Mouse (Mus musculus) limb, embryonic 11.5 days (tissue): ENCODE results near the gene Hnrnpab. TPM values are rescaled to one million over a fixed set of nuclear protein-coding genes. Genes with fewer than 3 reads are reported as not detected.
"Not testable (repeated sequence)": the region's sequence is repeated elsewhere in the genome, so short reads cannot be mapped to it uniquely, and the experiment has no call there.

Experiments
- ATAC-seq: fragments of 200-750 bp; cut with Nextera tagmentation; 2 replicates; pipeline ENCODE4 v1.8.0; 2017; ENCODE audit warnings: low read depth; ENCODE audit not compliant: insufficient number of reproducible peaks, low FRiP score, low TSS enrichment
- DNase-seq: peaks from one replicate; pipeline ENCODE4 v3.0.0-alpha.2; 2015; ENCODE audit warnings: low spot score
- H3K27ac ChIP-seq: fragments of 300-500 bp; sonication (generic); replicated peaks from 2 replicates; pipeline ENCODE4 v1.5.1; 2014; ENCODE audit warnings: low read depth, mild to moderate bottlenecking, low read length
- H3K27me3 ChIP-seq: fragments of 300-500 bp; sonication (generic); 2 replicates; pipeline ENCODE4 v1.6.1; 2014; ENCODE audit warnings: mild to moderate bottlenecking, low read length, mixed read lengths; ENCODE audit not compliant: control insufficient read depth, insufficient read depth
- H3K36me3 ChIP-seq: fragments of 300-500 bp; sonication (generic); 2 replicates; pipeline ENCODE4 v1.6.1; 2014; ENCODE audit warnings: mild to moderate bottlenecking, low read length, moderate library complexity, mixed read lengths; ENCODE audit not compliant: control insufficient read depth, insufficient read depth
- H3K4me1 ChIP-seq: fragments of 300-500 bp; sonication (generic); 2 replicates; pipeline ENCODE4 v1.6.1; 2014; ENCODE audit warnings: low read length, mixed read lengths; ENCODE audit not compliant: control insufficient read depth, insufficient read depth
- H3K4me2 ChIP-seq: fragments of 300-500 bp; sonication (generic); 2 replicates; pipeline ENCODE4 v1.6.1; 2014; ENCODE audit warnings: low read depth, mild to moderate bottlenecking, moderate library complexity; ENCODE audit not compliant: severe bottlenecking
- H3K4me3 ChIP-seq: fragments of 300-500 bp; sonication (generic); 2 replicates; pipeline ENCODE4 v1.5.1; 2014; ENCODE audit warnings: low read depth, low read length
- H3K9ac ChIP-seq: fragments of 300-500 bp; sonication (generic); 2 replicates; pipeline ENCODE4 v1.6.1; 2014; ENCODE audit warnings: mild to moderate bottlenecking, low read length
- H3K9me3 ChIP-seq: fragments of 300-500 bp; sonication (generic); 2 replicates; pipeline ENCODE4 v1.6.1; 2016; ENCODE audit warnings: low read length; ENCODE audit not compliant: control insufficient read depth
- WGBS: fragments of 180-500 bp; shearing (Covaris S2); extraction: QIAGEN DNeasy Blood & Tissue Kit; methylation state at CpG from one replicate; pipeline ENCODE4 v1.1.7; 2014; 5-methylcytosine and 5-hydroxymethylcytosine counted together
- polyA plus RNA-seq: library from polyadenylated mRNA; unstranded; fragments of >200 nt; fragmentation: Nextera tagmentation; extraction: Ambion mirVana; gene quantifications from 2 replicates; pipeline ENCODE4 v1.2.1, GENCODE M21; 2014

Hnrnpab gene
- polyA plus RNA-seq, 1 experiment from 2014 or later, result 796 TPM

- ATAC-seq, result peak; percentile 91
- Histone ChIP-seq H3K27ac (no peak within 1 kb of the TSS), H3K36me3 (peaks cover 15% of the 10 kb centered on the region; the same call in 1 of the 2 replicates)
These were observed 12.9 kb upstream of the Hnrnpab start, which contains the start of gene Nhp2 for GRCm38 (mm10) chr11:51619409-51620060. Gene Nhp2, plus strand, starts transcription at chr11:51619735.

DNA sequence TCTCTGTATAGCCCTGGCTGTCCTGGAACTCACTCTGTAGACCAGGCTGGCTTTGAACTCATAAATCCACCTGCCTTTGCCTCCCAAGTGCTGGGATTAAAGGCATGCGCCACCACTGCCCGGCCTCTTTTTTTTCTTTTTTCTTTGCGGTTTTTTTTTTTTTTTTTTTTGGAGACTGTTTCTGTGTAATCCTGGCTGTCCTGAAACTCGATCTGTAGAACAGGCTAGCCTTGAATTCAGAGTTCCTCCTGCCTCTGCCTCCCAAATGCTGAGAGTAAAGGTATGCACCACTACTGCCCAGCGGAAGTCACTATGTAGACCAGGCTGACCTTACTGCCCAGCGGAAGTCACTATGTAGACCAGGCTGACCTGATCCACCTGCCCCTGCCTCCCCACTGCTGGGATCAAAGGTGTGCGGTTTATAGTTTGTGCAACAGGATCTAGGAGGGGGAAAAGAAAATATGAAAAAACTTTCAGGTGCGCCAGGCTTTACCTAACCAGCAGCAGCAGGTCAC lies 12.3 kb upstream of the Hnrnpab start:
- no peak overlapping the region for H3K27ac ChIP-seq
- peak overlapping the region; percentile 76; the same call in 1 of the 2 replicates for H3K4me2 ChIP-seq
- no peaks in the 10 kb centered on the region for H3K9me3 ChIP-seq
- DNase-seq (no peak), ATAC-seq (peak; percentile 27; the same call in 1 of the 2 replicates)
- no peak overlapping the region for H3K9ac ChIP-seq
- H3K36me3 ChIP-seq, result peaks cover 12% of the 10 kb centered on the region; the same call in 1 of the 2 replicates
- 57% methylated on average over 8 of the region's 8 CpGs for WGBS
- no peaks in the 10 kb centered on the region for H3K27me3 ChIP-seq
- H3K4me1 ChIP-seq, result peaks cover 6% of the 10 kb centered on the region; the same call in 1 of the 2 replicates
- peak overlapping the region; percentile 81 for H3K4me3 ChIP-seq

More at GRCm38 (mm10) chr11:51619409-51620060, 12.9 kb upstream of the Hnrnpab start, which contains the start of gene Nhp2:
- peaks cover 6% of the 10 kb centered on the region; the same call in 1 of the 2 replicates for H3K4me1 ChIP-seq
- H3K4me3 ChIP-seq, result peak within 1 kb of the TSS; percentile 81
- under 1% methylated on average over 51 of the region's 51 CpGs for WGBS
- no peaks in the 10 kb centered on the region for H3K27me3 ChIP-seq
- H3K9me3 ChIP-seq, result no peaks in the 10 kb centered on the region
- peak within 1 kb of the TSS; percentile 77 for H3K9ac ChIP-seq
- peak; percentile 95 for DNase-seq
- H3K4me2 ChIP-seq, result peak within 1 kb of the TSS; percentile 76

GRCm38 (mm10) chr11:51617693-51618092 lies 11.0 kb upstream of the Hnrnpab start:
- peak; percentile 81 for DNase-seq
- peaks cover 4% of the 10 kb centered on the region; the same call in 1 of the 2 replicates for H3K36me3 ChIP-seq
- H3K4me2 ChIP-seq, result no peak overlapping the region
- H3K4me3 ChIP-seq, result no peak overlapping the region
- 4% methylated on average over 4 of the region's 4 CpGs for WGBS
- no peaks in the 10 kb centered on the region for H3K27me3 ChIP-seq
- H3K9me3 ChIP-seq, result no peaks in the 10 kb centered on the region
- no peak overlapping the region for H3K9ac ChIP-seq
- no peak overlapping the region for H3K27ac ChIP-seq
- peaks cover 6% of the 10 kb centered on the region; the same call in 1 of the 2 replicates for H3K4me1 ChIP-seq
- ATAC-seq, result no peak; the same call in 1 of the 2 replicates

GRCm38 (mm10) chr11:51616113-51616512 lies 9.5 kb upstream of the Hnrnpab start:
- H3K4me2 ChIP-seq, result peak overlapping the region; percentile 56; the same call in 1 of the 2 replicates
- 94% methylated on average over 7 of the region's 7 CpGs for WGBS
- H3K27ac ChIP-seq, result not testable (repeated sequence)

GRCm38 (mm10) chr11:51615601-51616000 lies 9.0 kb upstream of the Hnrnpab start:
- Histone ChIP-seq H3K27ac (no peak overlapping the region), H3K36me3 (no peaks in the 10 kb centered on the region), H3K9ac (peak overlapping the region; percentile 67), H3K27me3 (no peaks in the 10 kb centered on the region), H3K4me1 (peaks cover 4% of the 10 kb centered on the region; the same call in 1 of the 2 replicates), H3K9me3 (no peaks in the 10 kb centered on the region), H3K4me2 (peak overlapping the region; percentile 56), H3K4me3 (peak overlapping the region; percentile 5)
- WGBS, result 4% methylated on average over 14 of the region's 14 CpGs
- peak; percentile 75 for DNase-seq
- no peak for ATAC-seq

More at GRCm38 (mm10) chr11:51616113-51616512, 9.5 kb upstream of the Hnrnpab start:
- H3K4me3 ChIP-seq, H3K4me1 ChIP-seq, ATAC-seq, H3K9me3 ChIP-seq, H3K36me3 ChIP-seq, H3K9ac ChIP-seq, H3K27me3 ChIP-seq, DNase-seq: not testable (repeated sequence)

DNA sequence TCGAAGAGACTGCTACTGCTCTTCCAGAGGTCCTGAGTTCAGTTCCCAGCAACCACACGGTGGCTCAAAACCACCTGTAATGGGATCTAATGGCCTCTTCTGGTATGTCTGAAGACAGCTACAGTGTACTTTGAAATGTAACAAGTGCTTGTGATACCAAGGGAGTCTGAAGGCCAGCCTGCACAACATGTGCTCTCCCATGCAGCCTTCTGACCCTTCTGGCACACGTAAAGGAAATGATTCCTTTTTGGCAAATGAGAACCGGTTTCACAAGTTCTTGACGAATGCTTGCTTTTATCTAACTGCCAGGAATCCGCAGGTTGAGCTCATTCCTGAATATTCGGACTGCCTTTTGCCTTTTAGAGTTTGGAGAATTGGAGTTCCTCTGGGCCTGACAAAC lies 8.5 kb upstream of the Hnrnpab start:
- H3K27ac ChIP-seq, result no peak overlapping the region
- DNase-seq (no peak), ATAC-seq (no peak)
- H3K27me3 ChIP-seq, result no peaks in the 10 kb centered on the region
- H3K4me1 ChIP-seq, result 0 out of 2 replicates have a peak, but pooled peaks cover 2% of the 10 kb centered on the region
- peak overlapping the region; percentile 56 for H3K4me2 ChIP-seq
- H3K9me3 ChIP-seq, result no peaks in the 10 kb centered on the region
- peak overlapping the region; percentile 5; the same call in 1 of the 2 replicates for H3K4me3 ChIP-seq
- peak overlapping the region; percentile 67 for H3K9ac ChIP-seq
- 43% methylated on average over 7 of the region's 7 CpGs for WGBS
- no peaks in the 10 kb centered on the region for H3K36me3 ChIP-seq

DNA sequence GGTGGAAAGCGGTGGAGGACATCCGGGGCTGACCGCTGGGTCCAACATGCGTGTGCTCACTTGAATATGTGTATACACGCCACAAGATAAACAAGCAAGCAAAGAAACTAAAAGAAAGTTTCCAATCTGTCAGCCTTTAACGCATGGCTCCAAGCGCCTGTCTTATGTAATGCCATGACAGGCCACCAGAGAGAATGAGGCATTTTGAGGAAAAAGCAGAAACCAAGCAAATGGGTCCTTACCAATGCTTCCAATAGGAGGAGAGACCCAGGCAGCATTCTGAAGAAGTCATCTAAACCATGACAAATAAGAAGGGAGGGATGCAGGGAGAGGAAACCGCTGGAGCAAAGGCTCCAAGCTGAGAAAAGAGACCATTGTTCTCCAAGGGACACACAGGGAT lies 7.6 kb upstream of the Hnrnpab start:
- Histone ChIP-seq H3K9ac (no peak overlapping the region), H3K4me1 (0 out of 2 replicates have a peak, but pooled peaks cover 2% of the 10 kb centered on the region), H3K36me3 (no peaks in the 10 kb centered on the region), H3K27me3 (no peaks in the 10 kb centered on the region), H3K4me3 (no peak overlapping the region), H3K9me3 (no peaks in the 10 kb centered on the region), H3K4me2 (no peak overlapping the region), H3K27ac (no peak overlapping the region)
- ATAC-seq, result no peak
- DNase-seq, result no peak
- WGBS, result 84% methylated on average over 8 of the region's 8 CpGs

DNA sequence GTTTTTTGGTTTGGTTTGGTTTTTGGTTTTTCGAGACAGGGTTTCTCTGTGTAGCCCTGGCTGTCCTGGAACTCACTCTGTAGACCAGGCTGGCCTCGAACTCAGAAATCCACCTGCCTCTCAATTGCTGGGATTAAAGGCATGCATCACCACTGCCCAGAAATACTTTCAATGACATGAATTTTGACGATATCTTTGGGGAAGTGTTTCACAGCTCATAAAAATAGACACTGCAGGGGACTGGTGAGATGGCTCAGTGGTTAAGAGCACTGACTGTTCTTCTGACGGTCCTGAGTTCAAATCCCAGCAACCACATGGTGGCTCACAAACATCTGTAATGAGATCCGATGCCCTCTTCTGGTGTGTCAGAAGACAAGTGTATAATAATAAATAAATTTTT lies 3.3 kb upstream of the Hnrnpab start:
- WGBS, result 87% methylated on average over 5 of the region's 5 CpGs
- H3K27ac ChIP-seq, H3K9me3 ChIP-seq, H3K4me1 ChIP-seq, H3K4me3 ChIP-seq, H3K9ac ChIP-seq, DNase-seq, H3K27me3 ChIP-seq, ATAC-seq, H3K4me2 ChIP-seq, H3K36me3 ChIP-seq: not testable (repeated sequence)
